Mouse (Mus musculus): ENCODE results near the gene BC107364.
"Not testable (repeated sequence)": the region's sequence is repeated elsewhere in the genome, so short reads cannot be mapped to it uniquely, and the experiment has no call there.

The BC107364 gene

DNA sequence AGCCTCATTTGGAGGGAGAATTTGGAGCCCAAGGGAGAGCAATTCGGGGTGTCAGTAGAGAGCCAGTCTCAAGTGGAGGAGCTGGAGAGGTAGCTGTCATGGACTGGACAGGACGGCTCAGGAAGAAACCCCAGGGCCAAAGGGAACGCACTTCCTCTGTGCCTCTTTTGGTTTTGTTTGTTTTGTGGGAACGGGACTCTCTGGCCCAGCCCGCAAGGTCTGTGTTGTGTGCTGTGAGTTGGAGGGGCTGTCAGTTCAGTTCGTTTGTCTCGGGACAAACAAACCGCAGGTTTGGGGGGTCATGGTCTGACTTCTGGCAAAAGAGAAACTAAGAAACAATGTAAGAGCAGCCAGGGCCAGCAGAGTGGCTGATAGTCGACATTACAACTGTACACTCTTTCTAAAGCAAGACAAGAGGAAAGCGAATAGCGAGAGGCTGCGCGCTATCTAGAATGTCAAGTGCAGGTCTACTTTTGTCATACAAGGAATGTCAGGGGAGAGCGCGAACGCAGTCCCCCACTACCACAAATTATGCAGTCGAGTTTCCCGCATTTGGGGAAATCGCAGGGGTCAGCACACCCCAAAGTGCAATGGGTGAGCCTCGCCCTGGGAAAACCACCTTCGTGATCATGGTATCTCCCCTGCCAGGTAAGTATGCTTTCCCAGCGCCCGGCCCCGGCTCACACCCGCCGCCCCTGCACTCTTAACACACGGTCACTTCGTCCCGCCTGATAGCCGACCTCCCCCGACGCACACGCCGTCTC, 34.1 kb upstream of the BC107364 start:
- DNase-seq (ENCODE audit: extremely low read depth, low read depth), result not testable (repeated sequence)

GRCm38 (mm10) chr3:96485361-96485760, 33.3 kb upstream of the BC107364 start:
- no peak for DNase-seq (ENCODE audit: extremely low read depth, low read depth)

GRCm38 (mm10) chr3:96484921-96485320, 32.8 kb upstream of the BC107364 start:
- no peak for DNase-seq (ENCODE audit: extremely low read depth, low read depth)

DNA sequence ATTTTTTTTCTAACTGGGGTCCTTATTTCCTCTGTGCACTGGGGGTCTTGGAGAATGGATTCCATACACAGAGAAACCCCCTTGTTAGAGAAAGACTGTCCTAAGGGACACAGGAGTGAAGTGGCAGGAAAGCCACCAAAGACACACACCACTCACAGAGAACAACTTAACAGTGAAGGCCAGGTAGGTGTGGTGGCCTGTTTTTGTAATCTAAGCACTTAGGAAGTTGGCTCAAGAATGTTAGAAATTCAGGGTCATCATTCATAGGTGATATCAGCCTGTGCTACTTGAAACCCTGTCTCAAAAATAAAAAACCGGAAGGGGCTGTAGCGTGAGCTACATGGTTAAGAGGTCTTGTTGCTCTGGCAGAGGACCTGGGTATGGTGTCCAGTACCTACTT, 31.8 kb upstream of the BC107364 start:
- DNase-seq (ENCODE audit: extremely low read depth, low read depth), result no peak

- peak; percentile 63 for DNase-seq (ENCODE audit: extremely low read depth, low read depth)
These were observed 30.9 kb upstream of the BC107364 start for GRCm38 (mm10) chr3:96483044-96483443.

GRCm38 (mm10) chr3:96482451-96482850, 30.3 kb upstream of the BC107364 start:
- no peak for DNase-seq (ENCODE audit: extremely low read depth, low read depth)

DNA sequence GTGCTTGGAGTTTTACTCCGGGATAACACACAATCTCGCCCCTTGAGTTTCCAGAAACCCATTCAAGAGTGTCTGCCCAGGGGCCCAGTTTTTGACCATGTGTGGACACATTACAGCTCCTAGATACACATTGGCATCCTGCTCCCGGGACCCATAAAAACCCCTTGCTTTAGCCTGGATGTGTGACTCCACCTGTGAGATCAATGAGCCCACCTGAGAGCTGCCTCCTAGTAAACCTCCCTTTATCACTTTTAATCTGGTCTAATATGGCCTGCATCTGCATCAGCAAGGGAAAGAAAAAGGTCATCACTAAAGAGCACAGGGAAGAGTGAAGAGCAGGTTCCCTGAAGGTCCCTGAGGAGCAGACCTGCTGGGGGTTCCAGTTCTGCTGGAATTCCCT, 29.8 kb upstream of the BC107364 start:
- no peak for DNase-seq (ENCODE audit: extremely low read depth, low read depth)

DNA sequence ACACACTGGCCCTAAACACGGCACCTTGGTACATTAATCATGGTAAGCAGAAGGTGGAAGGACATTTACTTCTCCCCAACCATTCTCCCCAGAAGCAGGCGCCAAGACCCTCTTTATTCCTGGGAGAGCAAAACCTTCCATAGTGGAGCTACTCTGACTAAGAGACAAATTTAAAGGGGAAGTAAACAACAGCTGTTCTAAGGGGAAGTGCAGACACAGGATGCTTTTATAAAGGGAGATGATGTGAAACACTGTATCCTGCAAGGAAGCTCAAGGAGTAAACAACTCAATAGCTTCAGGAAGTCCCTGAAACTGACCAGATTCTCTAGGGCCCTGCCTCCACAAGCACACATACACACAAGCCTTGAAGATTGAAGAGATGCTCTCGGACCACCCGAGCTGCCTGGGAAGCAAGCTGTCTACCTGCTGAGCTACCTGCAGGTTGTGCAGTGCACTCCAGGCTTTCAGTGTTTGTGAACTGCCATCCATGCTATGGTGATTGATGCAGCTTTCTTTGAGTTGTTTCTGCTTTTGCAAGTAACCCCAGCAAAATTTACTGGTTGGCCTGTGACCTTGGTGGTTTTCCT, 28.7 kb upstream of the BC107364 start:
- DNase-seq (ENCODE audit: extremely low read depth, low read depth), result peak; percentile 68

DNA sequence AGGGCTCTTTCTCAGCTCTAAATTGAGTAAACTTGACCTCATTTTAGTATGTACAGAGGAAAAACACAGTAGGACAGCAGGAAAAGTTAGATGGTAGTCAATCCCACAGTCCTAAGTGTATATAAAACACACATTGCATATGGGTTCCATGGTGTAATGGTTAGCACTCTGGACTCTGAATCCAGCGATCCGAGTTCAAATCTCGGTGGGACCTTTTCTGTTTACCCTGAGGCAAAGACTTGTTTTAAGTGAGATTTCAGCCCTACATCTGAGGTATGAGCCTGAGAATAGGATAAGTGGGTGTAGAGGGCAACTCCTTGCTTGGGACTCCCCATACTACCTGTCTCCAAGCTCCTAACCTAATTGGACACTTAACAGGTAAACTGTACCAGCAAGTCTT, 27.1 kb upstream of the BC107364 start:
- DNase-seq (ENCODE audit: extremely low read depth, low read depth), result peak; percentile 99

DNA sequence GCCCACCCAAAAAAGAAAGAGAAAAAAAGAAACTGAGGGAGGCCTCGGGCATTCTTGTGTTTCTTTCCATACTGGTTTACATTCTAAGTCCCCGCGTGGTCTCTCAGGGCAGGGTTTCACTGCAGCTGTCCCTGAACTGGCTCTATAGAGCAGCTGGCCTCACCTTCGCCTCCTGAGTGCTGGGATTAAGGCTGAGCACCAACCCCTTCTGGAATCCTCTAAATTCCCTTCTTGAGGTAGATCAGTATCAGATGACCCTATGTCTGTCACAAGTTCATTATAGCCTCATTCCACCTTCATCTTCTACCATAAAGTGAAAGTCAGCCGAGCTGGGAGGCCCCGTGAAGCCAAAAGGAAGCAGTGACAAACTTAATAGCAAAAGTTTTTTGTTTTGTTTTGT, 25.5 kb upstream of the BC107364 start:
- DNase-seq (ENCODE audit: extremely low read depth, low read depth), result no peak

GRCm38 (mm10) chr3:96477084-96477483, 25.0 kb upstream of the BC107364 start:
- DNase-seq (ENCODE audit: extremely low read depth, low read depth), result no peak

- DNase-seq (ENCODE audit: extremely low read depth, low read depth), result no peak
These were observed 23.0 kb upstream of the BC107364 start for GRCm38 (mm10) chr3:96474909-96475655.

GRCm38 (mm10) chr3:96473556-96473955, 21.4 kb upstream of the BC107364 start:
- DNase-seq (ENCODE audit: extremely low read depth, low read depth), result not testable (repeated sequence)

GRCm38 (mm10) chr3:96472066-96472465, 20.0 kb upstream of the BC107364 start:
- no peak for DNase-seq (ENCODE audit: extremely low read depth, low read depth)

- DNase-seq (ENCODE audit: extremely low read depth, low read depth), result no peak
These were observed 17.5 kb upstream of the BC107364 start for GRCm38 (mm10) chr3:96469626-96470025.

DNA sequence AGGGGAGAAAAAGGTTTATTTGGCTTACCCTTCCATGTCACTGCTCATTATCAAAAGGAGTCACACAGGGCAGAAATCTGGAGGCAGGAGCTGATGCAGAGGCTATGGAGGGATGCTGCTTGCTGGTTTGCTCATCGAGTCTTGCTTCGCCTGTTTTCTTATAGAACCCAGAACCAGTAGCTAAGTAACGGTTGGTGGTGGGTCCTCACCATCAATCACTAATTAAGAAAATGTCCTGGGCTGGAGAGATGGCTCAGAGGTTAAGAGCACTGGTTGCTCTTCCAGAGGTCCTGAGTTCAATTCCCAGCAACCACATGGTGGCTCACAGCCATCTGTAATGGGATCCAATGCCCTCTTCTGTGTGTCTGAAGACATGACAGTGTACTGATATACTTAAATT, 16.2 kb upstream of the BC107364 start:
- not testable (repeated sequence) for DNase-seq (ENCODE audit: extremely low read depth, low read depth)

- DNase-seq (ENCODE audit: extremely low read depth, low read depth), result no peak
These were observed 15.5 kb upstream of the BC107364 start for GRCm38 (mm10) chr3:96467641-96468040.

GRCm38 (mm10) chr3:96463891-96464290, 11.8 kb upstream of the BC107364 start:
- DNase-seq (ENCODE audit: extremely low read depth, low read depth), result no peak

GRCm38 (mm10) chr3:96460568-96460870, 8.4 kb upstream of the BC107364 start:
- DNase-seq (ENCODE audit: extremely low read depth, low read depth), result not testable (repeated sequence)

GRCm38 (mm10) chr3:96459757-96460567, 7.9 kb upstream of the BC107364 start:
- not testable (repeated sequence) for DNase-seq (ENCODE audit: extremely low read depth, low read depth)

DNA sequence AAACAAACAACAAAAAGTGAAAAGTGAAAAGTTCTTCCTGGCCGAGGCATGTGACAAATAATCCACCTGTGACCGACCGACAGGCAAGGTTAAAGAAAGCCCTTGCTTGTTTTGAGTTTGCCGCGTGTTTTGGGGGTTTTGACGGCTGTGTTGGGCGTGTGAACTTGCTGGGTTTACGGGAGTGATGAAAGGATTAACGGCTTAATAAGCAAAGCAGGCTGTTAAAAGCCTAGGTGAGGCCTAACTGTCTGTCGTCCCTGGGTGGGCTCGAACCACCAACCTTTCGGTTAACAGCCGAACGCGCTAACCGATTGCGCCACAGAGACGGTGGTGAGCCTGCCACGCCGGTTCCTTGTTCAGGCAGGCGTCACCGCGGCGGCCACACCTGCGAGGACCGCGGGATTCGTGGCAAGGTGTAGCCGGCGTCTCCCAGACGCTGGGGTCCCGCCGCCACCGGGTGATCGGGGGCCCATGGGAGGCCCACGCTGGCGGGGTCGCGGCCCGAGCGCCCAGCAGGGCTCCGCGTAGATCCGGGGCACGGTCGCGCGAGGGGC, 6.9 kb upstream of the BC107364 start:
- DNase-seq (ENCODE audit: extremely low read depth, low read depth), result not testable (repeated sequence)
